Mouse (Mus musculus): Measurements from ENCODE around the gene Grik4.

DNA sequence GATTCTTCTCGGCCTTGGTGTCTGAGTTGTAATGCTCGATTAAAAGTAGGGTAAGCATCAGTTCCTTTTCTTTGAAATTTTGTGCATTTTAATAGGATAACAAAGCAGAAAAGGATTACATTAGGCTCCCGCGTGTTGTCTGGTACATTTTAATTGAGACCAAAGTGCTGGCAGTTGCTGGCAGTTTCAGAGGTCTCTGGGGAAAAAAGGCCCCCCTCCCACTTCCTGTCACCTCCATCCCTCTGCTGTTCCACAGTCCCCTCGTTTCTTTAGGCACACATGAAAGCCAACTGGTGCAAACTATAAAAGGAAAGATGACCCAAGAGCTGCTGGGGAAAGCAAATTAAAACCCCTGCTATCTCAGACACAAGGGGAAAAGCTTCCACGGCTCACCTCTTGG lies 411.3 kb downstream of the Grik4 start:
- TF ChIP-seq POLR2A (IDR thresholded peaks at IDR 0.05; ENCODE audit: control insufficient read depth, low read depth, low read length) (no peak), CTCF (IDR thresholded peaks at IDR 0.05; ENCODE audit: control insufficient read depth, insufficient read depth, insufficient replicate concordance, low read depth, low read length) (no peak)
